Mouse (Mus musculus) heart, adult 2 months (tissue): ENCODE measurements at regions not wholly inside any gene's neighbourhood (a gene's known extent, or its start where the extent isn't known, plus 50 kb on each side); places are given as distances from the start of the nearest gene placed in this dataset.

ENCODE experiments used
- CTCF ChIP-seq: fragments of 200-600 bp; IDR thresholded peaks from 2 replicates; pipeline ENCODE4 v1.8.1; 2022; ENCODE audit warnings: antibody characterized with exemption, mild to moderate bottlenecking, moderate library complexity
- EP300 ChIP-seq: fragments of 200-500 bp; IDR thresholded peaks from 2 replicates; pipeline ENCODE4 v1.6.1; 2011; ENCODE audit warnings: low read depth, low read length, control low read depth; ENCODE audit not compliant: insufficient read depth

GRCm38 (mm10) chr13:60434221-60435210 is 167.2 kb upstream of the Dapk1 start:
- TF ChIP-seq CTCF (no peak), EP300 (no peak)
